Mouse (Mus musculus): ENCODE results near the gene Rxra. TPM values are rescaled to one million over a fixed set of nuclear protein-coding genes. Genes with fewer than 3 reads are reported as not detected.

Rxra gene
- total and polyA plus RNA-seq, 3 experiments: 0.05 TPM; not detected in 2

- DNase-seq (ENCODE audit: low spot score): peak; percentile 62
- H3K4me1 ChIP-seq (ENCODE audit: insufficient read depth, low read depth, low read length): no peaks in the 10 kb centered on the region
- H3K9me3 ChIP-seq (replicated peaks): no peaks in the 10 kb centered on the region
- no peak overlapping the region for H3K4me3 ChIP-seq (ENCODE audit: low read depth, low read length)
- TF ChIP-seq GATA2 (IDR thresholded peaks at IDR 0.05; ENCODE audit: borderline replicate concordance, low read depth, low read length): no peak
- TF ChIP-seq GATA1 (IDR thresholded peaks at IDR 0.05; ENCODE audit: borderline replicate concordance, low read length): no peak
- TF ChIP-seq CTCF (IDR thresholded peaks at IDR 0.05; ENCODE audit: low read depth, low read length): peak; percentile 70
- H3K27me3 ChIP-seq (ENCODE audit: insufficient read depth, low read length): peaks cover 10% of the 10 kb centered on the region
- ATAC-seq (ENCODE audit: extremely low read depth, insufficient number of reproducible peaks, low FRiP score, poor library complexity, severe bottlenecking): no peak
- no peaks in the 10 kb centered on the region for H3K36me3 ChIP-seq (replicated peaks)
These were observed 95.7 kb downstream of the Rxra start for GRCm38 (mm10) chr2:27771936-27772335.

GRCm38 (mm10) chr2:27772841-27773388 is 96.7 kb downstream of the Rxra start:
- ATAC-seq (ENCODE audit: extremely low read depth, insufficient number of reproducible peaks, low FRiP score, poor library complexity, severe bottlenecking): no peak
- no peak for TF ChIP-seq GATA2 (IDR thresholded peaks at IDR 0.05; ENCODE audit: borderline replicate concordance, low read depth, low read length)
- Histone ChIP-seq H3K36me3 (replicated peaks) (no peaks in the 10 kb centered on the region), H3K4me3 (ENCODE audit: low read depth, low read length) (no peak overlapping the region), H3K27me3 (ENCODE audit: insufficient read depth, low read length) (peaks cover 10% of the 10 kb centered on the region), H3K9me3 (replicated peaks) (no peaks in the 10 kb centered on the region), H3K4me1 (ENCODE audit: insufficient read depth, low read depth, low read length) (no peaks in the 10 kb centered on the region)
- no peak for DNase-seq (ENCODE audit: low spot score)

GRCm38 (mm10) chr2:27773980-27774730 is 97.9 kb downstream of the Rxra start:
- DNase-seq (ENCODE audit: low spot score): no peak
- no peak for ATAC-seq (ENCODE audit: extremely low read depth, insufficient number of reproducible peaks, low FRiP score, poor library complexity, severe bottlenecking)
- H3K4me3 ChIP-seq (ENCODE audit: low read depth, low read length): no peak overlapping the region

GRCm38 (mm10) chr2:27775006-27775405 is 98.8 kb downstream of the Rxra start:
- Histone ChIP-seq H3K4me3 (ENCODE audit: low read depth, low read length) (no peak overlapping the region), H3K27me3 (ENCODE audit: insufficient read depth, low read length) (peaks cover under 1% of the 10 kb centered on the region), H3K9me3 (replicated peaks) (no peaks in the 10 kb centered on the region), H3K4me1 (ENCODE audit: insufficient read depth, low read depth, low read length) (no peaks in the 10 kb centered on the region), H3K36me3 (replicated peaks) (no peaks in the 10 kb centered on the region)
- ATAC-seq (ENCODE audit: extremely low read depth, insufficient number of reproducible peaks, low FRiP score, poor library complexity, severe bottlenecking) (no peak), DNase-seq (ENCODE audit: low spot score) (no peak)
- TF ChIP-seq GATA2 (IDR thresholded peaks at IDR 0.05; ENCODE audit: borderline replicate concordance, low read depth, low read length) (no peak), CTCF (IDR thresholded peaks at IDR 0.05; ENCODE audit: low read depth, low read length) (no peak), POLR2AphosphoS5 (IDR thresholded peaks at IDR 0.05; ENCODE audit: insufficient replicate concordance, low read depth, low read length) (no peak), GATA1 (IDR thresholded peaks at IDR 0.05; ENCODE audit: borderline replicate concordance, low read length) (no peak), TAL1 (conservative IDR thresholded peaks at IDR 0.05; ENCODE audit: low read depth, low read length) (no peak)

More at GRCm38 (mm10) chr2:27773980-27774730, 97.9 kb downstream of the Rxra start:
- Histone ChIP-seq H3K4me1 (ENCODE audit: insufficient read depth, low read depth, low read length) (no peaks in the 10 kb centered on the region), H3K36me3 (replicated peaks) (no peaks in the 10 kb centered on the region), H3K9me3 (replicated peaks) (no peaks in the 10 kb centered on the region), H3K27me3 (ENCODE audit: insufficient read depth, low read length) (peaks cover 7% of the 10 kb centered on the region)
- TF ChIP-seq GATA1 (IDR thresholded peaks at IDR 0.05; ENCODE audit: borderline replicate concordance, low read length): no peak

- TF ChIP-seq CTCF (IDR thresholded peaks at IDR 0.05; ENCODE audit: low read depth, low read length) (no peak), GATA2 (IDR thresholded peaks at IDR 0.05; ENCODE audit: borderline replicate concordance, low read depth, low read length) (no peak), GATA1 (IDR thresholded peaks at IDR 0.05; ENCODE audit: borderline replicate concordance, low read length) (no peak), TAL1 (conservative IDR thresholded peaks at IDR 0.05; ENCODE audit: low read depth, low read length) (no peak), POLR2AphosphoS5 (IDR thresholded peaks at IDR 0.05; ENCODE audit: insufficient replicate concordance, low read depth, low read length) (no peak)
- Histone ChIP-seq H3K36me3 (replicated peaks) (no peaks in the 10 kb centered on the region), H3K9me3 (replicated peaks) (no peaks in the 10 kb centered on the region), H3K4me1 (ENCODE audit: insufficient read depth, low read depth, low read length) (no peaks in the 10 kb centered on the region), H3K4me3 (ENCODE audit: low read depth, low read length) (no peak overlapping the region), H3K27me3 (ENCODE audit: insufficient read depth, low read length) (peaks cover 4% of the 10 kb centered on the region)
- ATAC-seq (ENCODE audit: extremely low read depth, insufficient number of reproducible peaks, low FRiP score, poor library complexity, severe bottlenecking) (no peak), DNase-seq (ENCODE audit: low spot score) (no peak)
These were observed 99.4 kb downstream of the Rxra start for GRCm38 (mm10) chr2:27775625-27776024.

- TF ChIP-seq GATA2 (IDR thresholded peaks at IDR 0.05; ENCODE audit: borderline replicate concordance, low read depth, low read length) (no peak), GATA1 (IDR thresholded peaks at IDR 0.05; ENCODE audit: borderline replicate concordance, low read length) (no peak)
- Histone ChIP-seq H3K27me3 (ENCODE audit: insufficient read depth, low read length) (peaks cover 6% of the 10 kb centered on the region), H3K36me3 (replicated peaks) (no peaks in the 10 kb centered on the region), H3K4me1 (ENCODE audit: insufficient read depth, low read depth, low read length) (no peaks in the 10 kb centered on the region), H3K4me3 (ENCODE audit: low read depth, low read length) (no peak overlapping the region), H3K9me3 (replicated peaks) (no peaks in the 10 kb centered on the region)
- DNase-seq (ENCODE audit: low spot score): no peak
- ATAC-seq (ENCODE audit: extremely low read depth, insufficient number of reproducible peaks, low FRiP score, poor library complexity, severe bottlenecking): no peak
These were observed 101.5 kb downstream of the Rxra start for GRCm38 (mm10) chr2:27777756-27778155.

- Histone ChIP-seq H3K9me3 (replicated peaks) (no peaks in the 10 kb centered on the region), H3K27me3 (ENCODE audit: insufficient read depth, low read length) (peaks cover 10% of the 10 kb centered on the region), H3K36me3 (replicated peaks) (no peaks in the 10 kb centered on the region), H3K4me1 (ENCODE audit: insufficient read depth, low read depth, low read length) (no peaks in the 10 kb centered on the region), H3K4me3 (ENCODE audit: low read depth, low read length) (no peak overlapping the region)
- ATAC-seq (ENCODE audit: extremely low read depth, insufficient number of reproducible peaks, low FRiP score, poor library complexity, severe bottlenecking) (no peak), DNase-seq (ENCODE audit: low spot score) (no peak)
- TF ChIP-seq TAL1 (conservative IDR thresholded peaks at IDR 0.05; ENCODE audit: low read depth, low read length) (no peak), CTCF (IDR thresholded peaks at IDR 0.05; ENCODE audit: low read depth, low read length) (no peak), GATA2 (IDR thresholded peaks at IDR 0.05; ENCODE audit: borderline replicate concordance, low read depth, low read length) (no peak), GATA1 (IDR thresholded peaks at IDR 0.05; ENCODE audit: borderline replicate concordance, low read length) (no peak), POLR2AphosphoS5 (IDR thresholded peaks at IDR 0.05; ENCODE audit: insufficient replicate concordance, low read depth, low read length) (no peak)
These were observed 102.0 kb downstream of the Rxra start for GRCm38 (mm10) chr2:27778289-27778688.
